Mouse (Mus musculus): ENCODE data around the gene Dcaf6.

- no peak for TF ChIP-seq POLR2A (IDR thresholded peaks at IDR 0.05; ENCODE audit: insufficient read depth, low read depth, low read length)
- TF ChIP-seq CTCF (IDR thresholded peaks at IDR 0.05; ENCODE audit: insufficient read depth, low read depth, low read length) = no peak
These were observed 1.4 kb upstream of the Dcaf6 start for GRCm38 (mm10) chr1:165461681-165462080.
